Mouse (Mus musculus) thymus, postnatal 25 days (tissue): ENCODE results near the gene Ssr4.

ENCODE experiments used
- DNase-seq: peaks from one replicate; pipeline ENCODE4 v3.0.0; 2022

The Ssr4 gene

DNA sequence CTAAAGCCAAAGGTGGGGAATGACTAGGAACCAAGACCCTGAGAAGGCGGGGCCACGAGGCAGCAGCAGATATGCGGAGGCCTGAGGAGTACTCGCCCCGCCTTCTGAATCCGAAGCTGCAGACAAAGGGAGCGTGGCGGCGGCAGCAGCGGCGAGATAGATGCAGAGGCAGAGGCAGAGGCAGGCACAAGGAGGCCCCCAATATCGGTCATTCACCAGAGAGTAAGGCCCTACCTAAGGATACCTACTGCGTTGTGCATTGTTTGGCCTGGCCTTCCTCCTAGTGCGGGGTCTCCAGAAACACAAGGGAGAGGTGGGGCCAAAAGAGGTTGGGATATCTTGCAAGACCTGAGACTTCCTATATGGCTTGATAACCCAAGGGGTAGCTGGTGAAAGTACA lies 28.2 kb downstream of the Ssr4 start:
- DNase-seq = peak; percentile 24

DNA sequence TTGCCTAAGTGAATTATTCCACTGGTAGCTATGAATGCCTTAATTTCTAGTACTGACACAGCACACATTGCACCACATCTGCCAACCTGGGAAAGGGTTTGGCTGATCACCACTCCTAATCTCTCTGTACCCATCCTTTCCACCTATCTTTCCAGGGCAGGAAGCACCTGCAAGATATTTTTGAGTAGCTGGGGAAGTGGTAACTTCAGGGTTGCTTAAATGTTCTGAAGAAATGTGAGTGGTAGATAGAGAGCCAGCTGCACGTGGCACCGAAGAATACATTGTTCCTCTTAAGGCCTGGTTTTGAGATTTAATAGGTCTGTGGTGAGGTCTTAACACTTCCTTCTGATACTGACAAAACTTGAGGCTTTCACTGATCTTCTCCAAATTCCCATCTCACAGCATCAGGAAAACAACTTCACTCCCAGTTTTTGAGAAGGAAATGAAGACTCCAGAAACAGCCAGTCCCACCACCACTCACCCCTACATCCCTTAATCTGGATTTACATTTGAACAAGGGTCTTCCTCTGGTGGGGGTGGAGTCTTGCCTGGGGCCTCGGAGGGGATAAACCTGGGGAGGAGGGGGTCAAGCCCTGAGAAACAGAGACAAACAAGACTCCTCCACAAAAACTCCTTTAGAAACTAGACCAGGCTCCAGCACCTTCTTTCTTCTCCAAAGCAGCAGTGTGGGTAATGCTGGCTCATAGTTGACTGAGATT lies 29.9 kb downstream of the Ssr4 start:
- DNase-seq = no peak

- no peak for DNase-seq
These were observed 36.9 kb downstream of the Ssr4 start for GRCm38 (mm10) chrX:73823747-73824146.

DNA sequence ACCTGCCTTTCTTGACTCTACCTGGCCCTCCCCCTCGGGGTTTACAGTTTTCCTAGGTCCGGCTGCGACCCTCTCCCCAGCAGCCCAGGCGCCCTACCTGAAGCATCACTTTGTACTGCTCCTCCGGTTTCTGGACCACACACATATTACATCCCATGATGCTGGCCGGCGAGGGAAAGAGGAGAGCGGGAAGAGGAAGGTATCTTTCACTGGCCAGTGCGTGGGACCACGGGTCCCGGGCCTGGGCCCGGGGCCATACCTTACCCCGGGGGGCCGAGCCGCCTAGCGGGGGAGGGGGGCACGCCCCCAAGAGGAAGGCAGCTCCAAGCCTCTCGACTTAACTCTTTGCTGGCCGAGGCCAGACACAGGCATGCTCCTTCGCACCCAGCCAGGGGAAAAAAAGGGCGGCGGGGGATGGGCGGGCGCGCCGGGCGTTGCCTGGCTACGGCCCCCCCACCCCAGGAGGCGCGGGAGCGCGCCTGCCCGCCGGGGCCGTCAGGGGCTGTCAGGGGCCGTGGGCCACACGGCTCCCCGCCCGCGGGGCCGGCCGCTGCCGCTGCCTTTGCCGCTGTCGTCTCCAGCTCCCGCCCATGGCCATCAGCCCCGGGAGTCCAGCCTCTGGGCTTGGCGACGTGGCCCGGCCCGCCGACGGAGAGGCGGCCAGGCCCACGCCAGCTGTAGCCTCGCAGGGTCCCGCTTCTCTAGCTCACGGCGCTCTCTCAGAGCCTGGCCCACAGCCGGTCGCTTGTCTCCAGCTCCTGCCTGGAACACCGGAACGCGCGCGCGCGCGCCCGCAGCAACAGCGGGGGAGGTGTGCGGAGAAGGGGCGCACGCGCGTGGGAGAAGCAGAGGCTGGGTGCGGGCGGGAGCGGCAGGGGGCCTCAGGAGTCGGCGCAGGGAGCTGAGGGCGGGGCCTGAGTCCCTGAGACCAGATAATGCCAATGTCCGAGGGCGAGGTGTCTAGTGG lies 37.6 kb downstream of the Ssr4 start, which contains the start of gene Pdzd4:
Gene Pdzd4, minus strand, starts transcription at position 785 of the 967 bp plus-strand sequence.
- peak; percentile 61 for DNase-seq

GRCm38 (mm10) chrX:73835731-73836130 lies 48.9 kb downstream of the Ssr4 start:
- DNase-seq = no peak

- no peak for DNase-seq
These were observed 49.9 kb downstream of the Ssr4 start for GRCm38 (mm10) chrX:73836691-73837090.
